Mouse (Mus musculus): ENCODE data around the gene Psmd8.
"Not testable (repeated sequence)": the region's sequence is repeated elsewhere in the genome, so short reads cannot be mapped to it uniquely, and the experiment has no call there.

Gene Psmd8

GRCm38 (mm10) chr7:29139237-29139636 is 41.3 kb downstream of the Psmd8 start:
- not testable (repeated sequence) for DNase-seq (ENCODE audit: extremely low spot score, low read depth, low spot score)

GRCm38 (mm10) chr7:29137429-29137828 is 43.1 kb downstream of the Psmd8 start:
- DNase-seq (ENCODE audit: extremely low spot score, low read depth, low spot score): no peak

- DNase-seq (ENCODE audit: extremely low spot score, low read depth, low spot score): no peak
Observed at GRCm38 (mm10) chr7:29134693-29135386, 45.7 kb downstream of the Psmd8 start, which contains the start of gene Rasgrp4. TSS of gene Rasgrp4 (plus strand) at chr7:29134851.

GRCm38 (mm10) chr7:29134230-29134629 is 46.3 kb downstream of the Psmd8 start:
- DNase-seq (ENCODE audit: extremely low spot score, low read depth, low spot score): no peak

- no peak for DNase-seq (ENCODE audit: extremely low spot score, low read depth, low spot score)
Observed at GRCm38 (mm10) chr7:29128725-29129124, 51.8 kb downstream of the Psmd8 start.

GRCm38 (mm10) chr7:29126173-29126915 is 54.2 kb downstream of the Psmd8 start:
- peak; percentile 33 for DNase-seq (ENCODE audit: extremely low spot score, low read depth, low spot score)

GRCm38 (mm10) chr7:29124970-29125369 is 55.5 kb downstream of the Psmd8 start, which contains the start of gene Ryr1:
TSS of gene Ryr1 (minus strand) at chr7:29125179.
- DNase-seq (ENCODE audit: extremely low spot score, low read depth, low spot score): no peak

Measured in hindlimb bud, embryonic 11.5 days (tissue).